Mouse (Mus musculus) liver, embryonic 14.5 days (tissue): ENCODE measurements at regions not wholly inside any gene's neighbourhood (a gene's known extent, or its start where the extent isn't known, plus 50 kb on each side); places are given as distances from the start of the nearest gene placed in this dataset.

Experiments
- ATAC-seq: fragments of 200-750 bp; cut with Nextera tagmentation; 2 replicates; pipeline ENCODE4 v1.8.0; 2017; ENCODE audit warnings: moderate number of reproducible peaks, mild to moderate bottlenecking, moderate library complexity; ENCODE audit not compliant: insufficient read depth
- DNase-seq, 3 experiments: peaks; one replicate each; pipeline ENCODE4 v3.0.0-alpha.2; 2012 to 2013; ENCODE audit warnings: low read depth in 3 of 3, low spot score in 3 of 3
- H3K27ac ChIP-seq: fragments of 300-500 bp; sonication (generic); 2 replicates; pipeline ENCODE4 v1.5.1; 2014; ENCODE audit warnings: moderate library complexity, mild to moderate bottlenecking, control low read depth, inconsistent platforms
- H3K27me3 ChIP-seq: fragments of 300-500 bp; sonication (generic); 2 replicates; pipeline ENCODE4 v1.6.1; 2014; ENCODE audit warnings: mild to moderate bottlenecking, low read length, moderate library complexity; ENCODE audit not compliant: control insufficient read depth, insufficient read depth
- H3K36me3 ChIP-seq: fragments of 300-500 bp; sonication (generic); replicated peaks from 2 replicates; pipeline ENCODE4 v1.6.1; 2014; ENCODE audit warnings: low read depth; ENCODE audit not compliant: control insufficient read depth, insufficient read depth
- H3K4me1 ChIP-seq, 2 experiments: fragments of 200-500 bp in 1 of 2; fragments of 300-500 bp in 1 of 2; sonication (generic) in 1 of 2; replicated peaks; 2 replicates each; pipeline ENCODE4 v1.6.1; 2012 to 2014; ENCODE audit warnings: antibody characterized with exemption in 1 of 2, inconsistent platforms in 1 of 2, low read length in 1 of 2; ENCODE audit not compliant: control insufficient read depth in 2 of 2, insufficient read depth in 2 of 2
- H3K4me2 ChIP-seq: fragments of 300-500 bp; sonication (generic); 2 replicates; pipeline ENCODE4 v1.6.1; 2014; ENCODE audit warnings: low read depth, mild to moderate bottlenecking, control low read depth, moderate library complexity
- H3K4me3 ChIP-seq, 2 experiments: fragments of 200-500 bp in 1 of 2; fragments of 300-500 bp in 1 of 2; sonication (generic) in 1 of 2; 2 replicates each; pipeline ENCODE4 v1.5.1; 2012 to 2014; ENCODE audit warnings: low read depth in 2 of 2, low read length in 2 of 2, mild to moderate bottlenecking in 2 of 2, control low read depth in 1 of 2, inconsistent platforms in 1 of 2, moderate library complexity in 1 of 2; ENCODE audit not compliant: insufficient read depth in 1 of 2
- H3K9ac ChIP-seq: fragments of 300-500 bp; sonication (generic); replicated peaks from 2 replicates; pipeline ENCODE4 v1.6.1; 2014; ENCODE audit warnings: mild to moderate bottlenecking, control low read depth, moderate library complexity
- H3K9me3 ChIP-seq: fragments of 300-500 bp; sonication (generic); 2 replicates; pipeline ENCODE4 v1.6.1; 2016; ENCODE audit warnings: low read length, mixed read lengths; ENCODE audit not compliant: control insufficient read depth
- CTCF ChIP-seq: IDR thresholded peaks from 2 replicates; pipeline ENCODE4 v1.5.1; 2016; ENCODE audit warnings: antibody characterized with exemption, low read depth, control low read depth
- EP300 ChIP-seq: IDR thresholded peaks from 2 replicates; pipeline ENCODE4 v1.6.1; 2016; ENCODE audit warnings: antibody characterized with exemption, low read depth
- WGBS: fragments of 180-500 bp; shearing (Covaris S2); extraction: QIAGEN DNeasy Blood & Tissue Kit; methylation state at CpG from one replicate; pipeline ENCODE4 v1.1.7; 2014; ENCODE audit not compliant: insufficient replicate concordance; 5-methylcytosine and 5-hydroxymethylcytosine counted together

DNA sequence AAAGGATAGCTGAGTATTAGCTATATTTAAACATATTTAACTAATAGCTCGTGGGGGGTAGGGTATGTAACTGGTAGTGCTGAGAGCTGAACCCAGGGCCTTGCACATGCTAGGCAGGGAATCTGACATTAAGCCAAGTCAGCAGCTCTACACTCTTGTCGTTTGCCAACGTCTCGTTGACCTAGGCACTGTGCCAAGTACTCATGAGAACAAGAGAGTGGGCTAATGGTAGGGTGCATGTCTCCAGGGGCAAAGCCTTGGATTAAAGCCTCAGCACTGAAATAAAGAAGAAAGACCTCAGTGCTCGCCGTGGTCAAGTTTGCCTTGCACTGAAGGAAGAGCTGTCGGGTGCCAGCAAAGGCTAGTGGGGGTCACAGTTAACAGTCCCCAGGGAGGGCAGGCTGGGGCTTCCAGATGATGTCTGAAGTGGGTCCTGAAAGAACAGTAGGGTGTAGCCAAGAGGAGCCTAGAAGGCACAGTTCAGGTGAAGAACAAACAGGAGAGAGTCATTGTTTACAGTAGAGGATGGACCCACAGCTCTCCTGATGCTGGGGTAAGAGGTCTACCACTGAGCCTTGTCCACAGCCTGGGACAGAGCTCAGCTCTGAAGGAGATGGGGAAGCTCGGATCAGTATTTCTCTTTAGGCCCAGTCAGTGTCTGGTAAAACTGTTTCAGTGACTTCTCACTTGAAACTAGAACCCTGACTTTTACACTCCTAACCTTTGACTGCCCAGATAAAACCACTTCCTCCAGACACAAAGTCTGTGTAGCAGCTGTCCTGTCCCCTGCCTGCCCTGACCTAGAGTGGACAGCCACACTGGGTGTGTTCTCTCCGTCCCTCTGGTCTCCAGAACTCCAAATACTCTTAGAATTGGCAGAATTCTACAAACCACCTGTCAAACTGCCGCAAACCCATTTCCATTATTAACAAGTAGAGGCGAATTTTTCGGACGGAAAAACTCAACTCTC is 121.7 kb upstream of the Jarid2 start:
- WGBS, result 62% methylated on average over 13 of the region's 13 CpGs
- Histone ChIP-seq H3K9me3 (no peaks in the 10 kb centered on the region), H3K36me3 (no peaks in the 10 kb centered on the region), H3K4me2 (no peak overlapping the region), H3K4me3 (no peak overlapping the region), H3K27ac (no peak overlapping the region), H3K9ac (no peak overlapping the region), H3K4me1 (0 out of 4 replicates have a peak, but pooled peaks cover 0 to 4% of the 10 kb centered on the region in 2 experiments), H3K27me3 (no peaks in the 10 kb centered on the region)
- ATAC-seq (no peak), DNase-seq (no peak)
- TF ChIP-seq CTCF (no peak), EP300 (no peak)

DNA sequence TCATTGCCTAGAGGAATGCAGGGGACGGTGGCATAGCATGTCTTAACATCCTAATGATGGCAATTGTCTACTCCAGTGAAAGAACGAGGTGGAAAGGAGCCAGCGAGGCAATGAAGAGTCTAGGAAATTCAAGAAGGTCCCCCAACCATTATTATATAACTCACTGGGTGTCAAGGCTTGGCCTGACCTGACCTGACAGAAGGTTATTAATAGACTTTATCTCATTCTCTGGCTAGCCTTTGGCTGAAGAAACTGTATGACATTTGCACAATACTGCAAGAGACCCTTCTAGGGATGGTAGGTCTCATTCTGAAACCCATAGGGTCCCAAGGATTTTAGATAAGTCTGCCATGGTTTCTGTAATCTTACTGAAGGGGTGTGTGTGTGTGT is 121.0 kb upstream of the Jarid2 start:
- Histone ChIP-seq H3K36me3 (no peaks in the 10 kb centered on the region), H3K4me3 (no peak overlapping the region), H3K4me1 (0 out of 4 replicates have a peak, but pooled peaks cover 0 to 4% of the 10 kb centered on the region in 2 experiments), H3K9ac (no peak overlapping the region), H3K27ac (no peak overlapping the region), H3K4me2 (no peak overlapping the region), H3K27me3 (no peaks in the 10 kb centered on the region), H3K9me3 (no peaks in the 10 kb centered on the region)
- no peak for TF ChIP-seq EP300
- no peak for TF ChIP-seq CTCF
- ATAC-seq (no peak), DNase-seq (no peak)
- 56% methylated on average over 3 of the region's 3 CpGs for WGBS

- H3K36me3 ChIP-seq, result no peaks in the 10 kb centered on the region
- no peak overlapping the region for H3K4me2 ChIP-seq
- ATAC-seq, result no peak
- H3K4me1 ChIP-seq, result 0 out of 4 replicates have a peak, but pooled peaks cover 0 to 4% of the 10 kb centered on the region in 2 experiments
- H3K27me3 ChIP-seq, result no peaks in the 10 kb centered on the region
- DNase-seq, result no peak
- H3K4me3 ChIP-seq, result no peak overlapping the region
- no peak overlapping the region for H3K9ac ChIP-seq
- TF ChIP-seq CTCF, result no peak
- no peak for TF ChIP-seq EP300
- H3K9me3 ChIP-seq, result no peaks in the 10 kb centered on the region
- no peak overlapping the region for H3K27ac ChIP-seq
- 67% methylated on average over 11 of the region's 11 CpGs for WGBS
Observed at GRCm38 (mm10) chr13:44608681-44609335, 120.5 kb upstream of the Jarid2 start.

- Histone ChIP-seq H3K27ac (no peak overlapping the region), H3K27me3 (no peaks in the 10 kb centered on the region), H3K9ac (no peak overlapping the region), H3K9me3 (no peaks in the 10 kb centered on the region), H3K4me1 (0 out of 4 replicates have a peak, but pooled peaks cover 0 to 4% of the 10 kb centered on the region in 2 experiments), H3K4me2 (no peak overlapping the region), H3K36me3 (no peaks in the 10 kb centered on the region), H3K4me3 (no peak overlapping the region)
- TF ChIP-seq CTCF (no peak), EP300 (no peak)
- 67% methylated on average over 5 of the region's 5 CpGs for whole genome bisulfite sequencing
- no peak for ATAC-seq
- no peak for DNase-seq
Observed at GRCm38 (mm10) chr13:44609606-44610005, 119.7 kb upstream of the Jarid2 start.

- DNase-seq (no peak), ATAC-seq (no peak)
- Histone ChIP-seq H3K4me1 (no peaks in the 10 kb centered on the region), H3K27me3 (no peaks in the 10 kb centered on the region), H3K4me2 (no peak overlapping the region), H3K9ac (no peak overlapping the region), H3K9me3 (no peaks in the 10 kb centered on the region), H3K4me3 (no peak overlapping the region), H3K27ac (no peak overlapping the region), H3K36me3 (no peaks in the 10 kb centered on the region)
- TF ChIP-seq CTCF, result no peak
- no peak for TF ChIP-seq EP300
- 66% methylated on average over 8 of the region's 8 CpGs for WGBS
Observed at GRCm38 (mm10) chr13:44615696-44616095, 113.6 kb upstream of the Jarid2 start.
